Mouse (Mus musculus): ENCODE data around the gene Cdc42se1. TPM values are rescaled to one million over a fixed set of nuclear protein-coding genes. Genes with fewer than 3 reads are reported as not detected.

Cdc42se1 gene
- total and polyA plus RNA-seq, 3 experiments = 341 to 472 TPM; not detected in 1

DNA sequence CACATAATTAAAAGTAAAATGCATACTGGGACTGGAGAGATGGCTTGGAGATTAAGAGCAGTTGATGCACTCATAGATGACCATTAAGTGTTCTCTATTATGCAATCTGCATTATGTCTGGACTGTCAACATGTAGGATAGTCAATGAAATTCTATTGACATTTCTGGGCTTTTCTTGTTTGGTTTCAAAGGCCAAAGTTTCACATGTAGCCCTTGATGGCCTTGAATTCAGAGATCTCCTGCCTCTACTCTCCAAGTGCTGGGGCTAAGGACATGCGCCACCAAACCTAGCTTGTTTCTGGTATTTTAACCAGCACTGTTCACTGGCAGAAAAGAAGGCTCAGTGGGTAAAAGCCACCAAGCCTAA, 14.9 kb upstream of the Cdc42se1 start:
- Histone ChIP-seq H3K27ac (ENCODE audit: control insufficient read depth, low read depth, low read length) (no peak overlapping the region), H3K27me3 (ENCODE audit: control insufficient read depth in 1 of 2, insufficient read depth in 2 of 2, low read length in 2 of 2) (no peaks in the 10 kb centered on the region), H3K79me2 (ENCODE audit: control insufficient read depth, insufficient read depth, low read length, poor library complexity) (peaks cover 32% of the 10 kb centered on the region), H3K4me1 (ENCODE audit: control insufficient read depth in 1 of 2, insufficient read depth in 2 of 2, low read length in 2 of 2) (peaks cover 3 to 12% of the 10 kb centered on the region in 2 experiments; a peak in 3 of 4 replicates), H3K4me3 (ENCODE audit: control insufficient read depth in 1 of 2, insufficient read depth in 1 of 2, low read depth in 2 of 2, low read length in 2 of 2) (no peak overlapping the region), H3K9me3 (replicated peaks; ENCODE audit: insufficient read depth, low read length) (no peaks in the 10 kb centered on the region), H3K9ac (ENCODE audit: control insufficient read depth, low read depth, low read length, poor library complexity, severe bottlenecking) (no peak overlapping the region), H3K36me3 (ENCODE audit: control insufficient read depth in 1 of 2, insufficient read depth in 2 of 2, low read length in 2 of 2) (peaks cover 20 to 23% of the 10 kb centered on the region in 2 experiments)
- TF ChIP-seq ELF1 (IDR thresholded peaks at IDR 0.05; ENCODE audit: low read depth, low read length) (no peak), ZNF384 (IDR thresholded peaks at IDR 0.05; ENCODE audit: low read depth, low read length) (no peak), ETS1 (IDR thresholded peaks at IDR 0.05; ENCODE audit: low read depth, low read length) (no peak), ZC3H11A (IDR thresholded peaks at IDR 0.05; ENCODE audit: low read depth, low read length) (no peak), MAFK (IDR thresholded peaks at IDR 0.05; ENCODE audit: borderline replicate concordance, low read depth, low read length) (no peak), JUND (IDR thresholded peaks at IDR 0.05; ENCODE audit: low read depth, low read length) (no peak), RAD21 (IDR thresholded peaks at IDR 0.05; ENCODE audit: low read depth, low read length) (no peak), TBP (IDR thresholded peaks at IDR 0.05; ENCODE audit: low read depth, low read length) (no peak), HCFC1 (IDR thresholded peaks at IDR 0.05; ENCODE audit: low read depth, low read length) (no peak), CTCF (IDR thresholded peaks at IDR 0.05 in 2 of 3, conservative IDR thresholded peaks at IDR 0.05 in 1 of 3; ENCODE audit: control insufficient read depth in 1 of 3, insufficient read depth in 1 of 3, low read depth in 2 of 3, low read length in 3 of 3, poor library complexity in 1 of 3, severe bottlenecking in 1 of 3) (no peak), MAZ (IDR thresholded peaks at IDR 0.05; ENCODE audit: low read depth, low read length) (no peak)
- DNase-seq (ENCODE audit: low read depth, low spot score) = no peak

DNA sequence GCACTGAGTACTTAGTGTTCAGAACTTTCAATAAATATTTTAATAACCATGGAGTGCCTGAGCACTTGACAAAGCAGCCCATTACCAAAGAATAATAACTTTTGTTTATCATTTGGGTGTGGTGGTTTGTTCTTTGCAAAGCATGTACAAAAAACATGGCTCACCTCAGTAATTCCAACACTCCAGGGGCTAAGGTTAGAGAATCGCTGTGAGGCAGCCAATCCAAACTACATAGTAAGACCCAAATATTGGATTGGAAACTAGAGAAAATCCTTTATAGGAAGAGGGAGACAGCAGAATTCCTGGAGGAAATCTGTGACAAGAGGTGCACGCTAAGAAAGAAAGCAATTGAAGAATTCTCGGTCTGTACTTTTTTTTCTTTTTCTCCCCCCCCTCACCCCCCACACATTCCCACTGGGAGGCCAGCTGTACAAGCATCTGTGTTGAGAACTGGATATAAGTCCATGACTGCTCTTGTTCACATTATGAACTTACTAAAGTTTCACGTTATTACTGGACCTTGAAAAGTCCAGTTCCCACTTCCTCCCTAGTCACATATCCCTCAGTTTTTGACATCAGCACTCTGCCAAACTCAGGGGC, 11.8 kb upstream of the Cdc42se1 start:
- H3K79me2 ChIP-seq (ENCODE audit: control insufficient read depth, insufficient read depth, low read length, poor library complexity) = peaks cover 25% of the 10 kb centered on the region
- peak; percentile 55 for DNase-seq (ENCODE audit: low read depth, low spot score)
- no peaks in the 10 kb centered on the region for H3K27me3 ChIP-seq (ENCODE audit: control insufficient read depth in 1 of 2, insufficient read depth in 2 of 2, low read length in 2 of 2)
- peak overlapping the region; percentile 82 for H3K9ac ChIP-seq (ENCODE audit: control insufficient read depth, low read depth, low read length, poor library complexity, severe bottlenecking)
- peaks cover 6 to 25% of the 10 kb centered on the region in 2 experiments for H3K36me3 ChIP-seq (ENCODE audit: control insufficient read depth in 1 of 2, insufficient read depth in 2 of 2, low read length in 2 of 2)
- no peaks in the 10 kb centered on the region for H3K9me3 ChIP-seq (replicated peaks; ENCODE audit: insufficient read depth, low read length)
- peaks cover 8 to 14% of the 10 kb centered on the region in 2 experiments for H3K4me1 ChIP-seq (ENCODE audit: control insufficient read depth in 1 of 2, insufficient read depth in 2 of 2, low read length in 2 of 2)
- peak overlapping the region; percentile 65 for H3K27ac ChIP-seq (ENCODE audit: control insufficient read depth, low read depth, low read length)
- no peak for TF ChIP-seq POLR2AphosphoS5 (IDR thresholded peaks at IDR 0.05; ENCODE audit: borderline replicate concordance, low read depth, low read length)
- no peak for TF ChIP-seq NELFE (IDR thresholded peaks at IDR 0.05; ENCODE audit: low read depth, low read length)
- no peak for TF ChIP-seq RAD21 (IDR thresholded peaks at IDR 0.05; ENCODE audit: low read depth, low read length)
- TF ChIP-seq USF1 (IDR thresholded peaks at IDR 0.05; ENCODE audit: low read depth, low read length) = no peak
- TF ChIP-seq MYB (IDR thresholded peaks at IDR 0.05; ENCODE audit: low read depth, low read length) = no peak
- no peak for TF ChIP-seq KAT2A (conservative IDR thresholded peaks at IDR 0.05; ENCODE audit: low read depth, low read length)
- no peak for TF ChIP-seq HCFC1 (IDR thresholded peaks at IDR 0.05; ENCODE audit: low read depth, low read length)
- TF ChIP-seq ZKSCAN1 (IDR thresholded peaks at IDR 0.05; ENCODE audit: low read depth, low read length) = no peak
- no peak for TF ChIP-seq JUND (IDR thresholded peaks at IDR 0.05; ENCODE audit: low read depth, low read length)
- no peak for TF ChIP-seq TAL1 (IDR thresholded peaks at IDR 0.05; ENCODE audit: low read length)
- no peak for TF ChIP-seq ZC3H11A (IDR thresholded peaks at IDR 0.05; ENCODE audit: low read depth, low read length)
- TF ChIP-seq ELF1 (IDR thresholded peaks at IDR 0.05; ENCODE audit: low read depth, low read length) = no peak
- no peak for TF ChIP-seq CHD2 (IDR thresholded peaks at IDR 0.05; ENCODE audit: low read length)
- H3K4me3 ChIP-seq (ENCODE audit: control insufficient read depth in 1 of 2, insufficient read depth in 1 of 2, low read depth in 2 of 2, low read length in 2 of 2) = peak overlapping the region; percentile 41 to 74
